Mouse (Mus musculus) forebrain, embryonic 14.5 days (tissue): ENCODE data around the gene H2afj. TPM values are rescaled to one million over a fixed set of nuclear protein-coding genes. Genes with fewer than 3 reads are reported as not detected.

Experiments used
- ATAC-seq: fragments of 200-750 bp; cut with Nextera tagmentation; 2 replicates; pipeline ENCODE4 v1.8.0; 2017; ENCODE audit warnings: mild to moderate bottlenecking, moderate library complexity
- DNase-seq: peaks from one replicate; pipeline ENCODE4 v3.0.0-alpha.2; 2015; ENCODE audit warnings: low spot score
- H3K27ac ChIP-seq: fragments of 300-500 bp; sonication (generic); 2 replicates; pipeline ENCODE4 v1.5.1; 2014; ENCODE audit warnings: low read depth, mild to moderate bottlenecking, control low read depth, low read length, moderate library complexity
- H3K27me3 ChIP-seq: fragments of 300-500 bp; sonication (generic); replicated peaks from 2 replicates; pipeline ENCODE4 v1.6.1; 2014; ENCODE audit warnings: low read length, control low read depth, mixed read lengths; ENCODE audit not compliant: control insufficient read depth, insufficient read depth
- H3K36me3 ChIP-seq: fragments of 300-500 bp; sonication (generic); 2 replicates; pipeline ENCODE4 v1.6.1; 2014; ENCODE audit warnings: low read length, control low read depth; ENCODE audit not compliant: control insufficient read depth, insufficient read depth
- H3K4me1 ChIP-seq: fragments of 300-500 bp; sonication (generic); 2 replicates; pipeline ENCODE4 v1.6.1; 2014; ENCODE audit warnings: antibody characterized with exemption, low read length, control low read depth; ENCODE audit not compliant: control insufficient read depth, insufficient read depth
- H3K4me2 ChIP-seq: fragments of 300-500 bp; sonication (generic); 2 replicates; pipeline ENCODE4 v1.6.1; 2014; ENCODE audit warnings: mild to moderate bottlenecking, control low read depth, low read length
- H3K4me3 ChIP-seq: fragments of 300-500 bp; sonication (generic); 2 replicates; pipeline ENCODE4 v1.5.1; 2014; ENCODE audit warnings: low read depth, low read length, control low read depth
- H3K9ac ChIP-seq: fragments of 300-500 bp; sonication (generic); 2 replicates; pipeline ENCODE4 v1.6.1; 2014; ENCODE audit warnings: mild to moderate bottlenecking, low read length, control low read depth, moderate library complexity
- H3K9me3 ChIP-seq: fragments of 300-500 bp; sonication (generic); replicated peaks from 2 replicates; pipeline ENCODE4 v1.6.1; 2016; ENCODE audit warnings: low read length, control low read depth, mixed read lengths; ENCODE audit not compliant: control insufficient read depth
- WGBS: fragments of 180-500 bp; shearing (Covaris S2); extraction: QIAGEN DNeasy Blood & Tissue Kit; methylation state at CpG from one replicate; pipeline ENCODE4 v1.1.7; 2014; 5-methylcytosine and 5-hydroxymethylcytosine counted together
- polyA plus RNA-seq: library from polyadenylated mRNA; unstranded; fragments of >200 nt; fragmentation: Nextera tagmentation; extraction: Ambion mirVana; gene quantifications from 2 replicates; pipeline ENCODE4 v1.2.1, GENCODE M21; 2014

Gene H2afj
- polyA plus RNA-seq, 1 experiment from 2014 or later: 108 TPM

DNA sequence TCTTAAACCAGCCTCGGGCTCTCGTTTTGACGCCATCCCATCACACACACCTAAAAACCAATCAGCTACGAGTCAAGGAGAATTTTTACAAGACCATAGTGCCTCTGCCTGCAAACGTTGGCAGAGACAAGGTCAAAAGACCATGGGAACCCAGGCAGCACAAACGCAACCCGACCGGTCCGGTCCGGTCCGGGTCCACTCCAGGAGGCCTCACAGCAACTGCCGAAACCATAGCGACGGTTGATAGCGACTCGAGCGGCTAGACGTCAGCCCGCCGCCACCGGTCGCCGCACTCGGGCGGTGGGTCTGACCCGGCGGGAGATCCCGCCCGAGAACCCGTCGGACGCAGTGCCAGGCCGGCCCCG is 19.5 kb downstream of the H2afj start, which contains the start of gene BC049715:
Gene BC049715 (plus strand): TSS at position 111 of the 365 bp plus-strand sequence.
- H3K9me3 ChIP-seq: no peaks in the 10 kb centered on the region
- peaks cover 5% of the 10 kb centered on the region; the same call in 1 of the 2 replicates for H3K4me1 ChIP-seq
- WGBS: 1% methylated on average over 34 of the region's 34 CpGs
- peak within 1 kb of the TSS; percentile 100 for H3K4me3 ChIP-seq
- H3K9ac ChIP-seq: peak within 1 kb of the TSS; percentile 96
- ATAC-seq: no peak
- H3K36me3 ChIP-seq: peaks cover 23% of the 10 kb centered on the region
- H3K27me3 ChIP-seq: no peaks in the 10 kb centered on the region
- H3K27ac ChIP-seq: peak within 1 kb of the TSS; percentile 80
- no peak for DNase-seq
- peak within 1 kb of the TSS; percentile 67 for H3K4me2 ChIP-seq

GRCm38 (mm10) chr6:136827881-136828561 is 20.0 kb downstream of the H2afj start, which contains the start of gene Wbp11:
Gene Wbp11, minus strand, starts transcription at chr6:136828233.
- peak within 1 kb of the TSS; percentile 67 for H3K4me2 ChIP-seq
- peak within 1 kb of the TSS; percentile 96 for H3K9ac ChIP-seq
- H3K9me3 ChIP-seq: no peaks in the 10 kb centered on the region
- H3K4me3 ChIP-seq: peak within 1 kb of the TSS; percentile 100
- peak within 1 kb of the TSS; percentile 80 for H3K27ac ChIP-seq
- under 1% methylated on average over 38 of the region's 45 CpGs for WGBS
- peaks cover 18% of the 10 kb centered on the region for H3K36me3 ChIP-seq
- ATAC-seq (peak; percentile 100), DNase-seq (peak; percentile 99)
- peaks cover 5% of the 10 kb centered on the region; the same call in 1 of the 2 replicates for H3K4me1 ChIP-seq
- H3K27me3 ChIP-seq: no peaks in the 10 kb centered on the region

DNA sequence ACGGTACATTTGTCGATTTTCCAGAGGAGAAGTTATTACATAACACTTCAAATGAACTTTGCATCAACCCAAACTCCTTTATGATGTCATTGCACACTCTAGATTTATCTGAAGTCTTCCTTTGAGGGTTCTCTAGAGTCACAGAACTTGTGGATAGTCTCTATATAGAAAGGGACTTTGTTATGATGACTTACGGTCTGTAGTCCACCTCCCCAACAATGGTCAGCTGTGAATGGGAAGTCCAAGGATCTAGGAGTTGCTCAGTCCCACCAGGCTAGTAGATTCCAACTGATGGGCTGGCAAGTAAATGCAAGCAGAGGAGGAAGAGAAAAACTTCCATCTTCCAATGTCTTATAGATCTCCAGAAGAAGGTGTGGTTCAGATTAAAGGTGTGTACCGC is 20.6 kb downstream of the H2afj start:
- Histone ChIP-seq H3K36me3 (peaks cover 16% of the 10 kb centered on the region), H3K4me1 (peaks cover 5% of the 10 kb centered on the region; the same call in 1 of the 2 replicates), H3K4me2 (peak overlapping the region; percentile 67), H3K9me3 (no peaks in the 10 kb centered on the region), H3K9ac (peak overlapping the region; percentile 68), H3K27ac (peak overlapping the region; percentile 80), H3K27me3 (no peaks in the 10 kb centered on the region), H3K4me3 (peak overlapping the region; percentile 100)
- no peak for DNase-seq
- no peak; the same call in 1 of the 2 replicates for ATAC-seq
- WGBS: 36% methylated on average over 4 of the region's 4 CpGs

GRCm38 (mm10) chr6:136831712-136832111 is 23.7 kb downstream of the H2afj start:
- H3K4me3 ChIP-seq: no peak overlapping the region

GRCm38 (mm10) chr6:136835352-136835751 is 27.3 kb downstream of the H2afj start, which contains the start of gene Smco3:
Gene Smco3, minus strand, starts transcription at chr6:136835452.
- Histone ChIP-seq H3K27me3 (no peaks in the 10 kb centered on the region), H3K9ac (no peak within 1 kb of the TSS), H3K4me2 (no peak within 1 kb of the TSS), H3K27ac (no peak within 1 kb of the TSS), H3K4me1 (no peaks in the 10 kb centered on the region), H3K36me3 (no peaks in the 10 kb centered on the region), H3K9me3 (no peaks in the 10 kb centered on the region), H3K4me3 (no peak within 1 kb of the TSS)
- DNase-seq (no peak), ATAC-seq (no peak)
- 65% methylated on average over 4 of the region's 4 CpGs for WGBS

More at GRCm38 (mm10) chr6:136831712-136832111, 23.7 kb downstream of the H2afj start:
- 77% methylated on average over 5 of the region's 5 CpGs for WGBS
- Histone ChIP-seq H3K9ac (no peak overlapping the region), H3K4me1 (peaks cover 5% of the 10 kb centered on the region; the same call in 1 of the 2 replicates), H3K4me2 (no peak overlapping the region), H3K9me3 (no peaks in the 10 kb centered on the region), H3K27ac (no peak overlapping the region), H3K36me3 (no peaks in the 10 kb centered on the region), H3K27me3 (no peaks in the 10 kb centered on the region)
- no peak for ATAC-seq
- DNase-seq: no peak

- Histone ChIP-seq H3K9ac (no peak overlapping the region), H3K36me3 (no peaks in the 10 kb centered on the region), H3K27ac (no peak overlapping the region), H3K4me1 (no peaks in the 10 kb centered on the region), H3K4me3 (no peak overlapping the region), H3K4me2 (no peak overlapping the region), H3K27me3 (no peaks in the 10 kb centered on the region), H3K9me3 (no peaks in the 10 kb centered on the region)
- ATAC-seq (no peak), DNase-seq (no peak)
- WGBS: 85% methylated on average over 3 of the region's 3 CpGs
Observed at GRCm38 (mm10) chr6:136837323-136837722, 29.3 kb downstream of the H2afj start.

DNA sequence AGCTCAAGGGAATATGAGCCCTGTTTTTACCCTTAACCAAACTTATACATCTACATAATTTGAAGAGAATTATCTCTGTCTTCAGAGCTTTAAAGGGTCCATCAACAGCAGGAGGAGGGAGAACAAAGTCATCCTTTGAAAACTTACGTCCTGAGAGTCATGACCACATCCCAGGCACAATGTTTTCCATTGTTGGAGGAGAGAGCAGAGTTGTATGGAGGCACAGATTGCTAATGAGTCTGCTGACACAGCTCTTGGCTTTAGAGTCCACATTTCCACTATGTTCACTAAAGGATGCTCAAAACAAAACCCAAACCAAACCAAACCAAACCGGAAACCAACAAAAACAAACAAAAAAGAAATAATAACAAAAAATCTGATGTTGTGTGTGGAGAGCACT is 36.9 kb downstream of the H2afj start:
- DNase-seq: no peak
- 52% methylated on average over 2 of the region's 2 CpGs for WGBS
- no peak overlapping the region for H3K27ac ChIP-seq
- no peak overlapping the region for H3K4me3 ChIP-seq
- H3K4me1 ChIP-seq: no peaks in the 10 kb centered on the region
- H3K9ac ChIP-seq: no peak overlapping the region
- no peak for ATAC-seq
- no peaks in the 10 kb centered on the region for H3K36me3 ChIP-seq
- no peak overlapping the region for H3K4me2 ChIP-seq
- H3K27me3 ChIP-seq: no peaks in the 10 kb centered on the region
- no peaks in the 10 kb centered on the region for H3K9me3 ChIP-seq

DNA sequence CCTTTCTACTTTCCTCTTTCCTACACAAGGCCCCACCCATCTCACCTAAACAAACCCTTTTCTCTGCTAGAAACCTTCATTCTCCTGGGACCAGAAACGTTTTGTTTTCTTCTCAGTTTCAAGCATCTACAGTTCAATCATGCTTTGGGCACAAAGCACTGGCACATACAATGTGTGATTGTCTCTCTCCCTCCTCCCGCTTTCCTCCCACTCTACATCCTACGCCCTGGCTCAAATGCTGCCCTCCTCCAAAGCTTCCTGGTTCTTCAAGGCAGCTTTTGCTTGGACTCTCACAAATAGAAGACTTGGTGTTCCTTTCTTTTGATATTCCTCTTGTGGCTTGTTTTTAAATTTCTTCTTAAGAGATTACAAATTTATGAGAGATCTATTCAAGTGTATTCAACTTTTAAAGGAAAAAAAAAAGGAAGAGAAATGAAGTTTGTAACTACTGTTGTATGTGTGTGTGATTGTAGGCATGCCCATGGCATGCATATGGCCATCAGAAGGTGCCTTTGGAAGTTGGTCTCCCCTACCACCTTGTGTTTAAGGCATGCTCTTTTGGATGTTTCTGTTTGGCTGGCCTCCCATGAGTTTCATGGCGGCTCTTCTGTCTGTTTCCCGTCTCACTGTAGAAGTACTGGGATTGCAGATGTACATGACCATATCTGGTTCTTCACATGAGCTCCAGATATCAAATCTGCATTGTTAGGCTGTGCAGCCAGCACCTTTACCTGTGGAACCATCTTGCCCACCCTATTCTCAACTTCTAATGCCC is 37.8 kb downstream of the H2afj start:
- DNase-seq: no peak
- WGBS: 68% methylated on average over 5 of the region's 5 CpGs

More for the DNA sequence above, 37.8 kb downstream of the H2afj start:
- no peak overlapping the region for H3K27ac ChIP-seq
- no peak overlapping the region for H3K4me2 ChIP-seq
- no peak overlapping the region for H3K9ac ChIP-seq
- H3K4me1 ChIP-seq: no peaks in the 10 kb centered on the region
- no peaks in the 10 kb centered on the region for H3K36me3 ChIP-seq
- H3K9me3 ChIP-seq: no peaks in the 10 kb centered on the region
- no peak overlapping the region for H3K4me3 ChIP-seq
- no peak for ATAC-seq
- no peaks in the 10 kb centered on the region for H3K27me3 ChIP-seq
